Mouse (Mus musculus) lung, adult 2 months (tissue): ENCODE results near the gene Map3k11. TPM values are rescaled to one million over a fixed set of nuclear protein-coding genes. Genes with fewer than 3 reads are reported as not detected.

Experiments
- DNase-seq: peaks from one replicate; pipeline ENCODE4 v3.0.0; 2022
- H3K4me1 ChIP-seq: fragments of 200-500 bp; 2 replicates; pipeline ENCODE4 v1.6.1; 2011; ENCODE audit warnings: low read length; ENCODE audit not compliant: control insufficient read depth, insufficient read depth
- H3K4me3 ChIP-seq: fragments of 200-500 bp; replicated peaks from 2 replicates; pipeline ENCODE3; 2011; ENCODE audit warnings: low read depth, mild to moderate bottlenecking, control low read depth, low read length; ENCODE audit errors: extremely low read depth
- CTCF ChIP-seq: fragments of 200-500 bp; IDR thresholded peaks from 2 replicates; pipeline ENCODE4 v1.5.1; 2011; ENCODE audit warnings: mild to moderate bottlenecking, low read length, control low read depth; ENCODE audit not compliant: insufficient read depth
- POLR2A ChIP-seq: fragments of 200-500 bp; IDR thresholded peaks from 2 replicates; pipeline ENCODE4 v1.6.1; 2011; ENCODE audit warnings: low read depth, mild to moderate bottlenecking, control low read depth, low read length, borderline replicate concordance; ENCODE audit errors: extremely low read depth
- WGBS: fragments of 180-500 bp; shearing (Covaris S2); methylation state at CpG from one replicate; pipeline ENCODE4 v1.1.7; 2018; 5-methylcytosine and 5-hydroxymethylcytosine counted together
- polyA plus RNA-seq: library from polyadenylated mRNA; depleted of rRNA; stranded (reverse); fragments of >200 nt; gene quantifications from 2 replicates; pipeline ENCODE4 v1.2.3, GENCODE M21; 2012

The Map3k11 gene
- polyA plus RNA-seq, 1 experiment: 141 TPM

DNA sequence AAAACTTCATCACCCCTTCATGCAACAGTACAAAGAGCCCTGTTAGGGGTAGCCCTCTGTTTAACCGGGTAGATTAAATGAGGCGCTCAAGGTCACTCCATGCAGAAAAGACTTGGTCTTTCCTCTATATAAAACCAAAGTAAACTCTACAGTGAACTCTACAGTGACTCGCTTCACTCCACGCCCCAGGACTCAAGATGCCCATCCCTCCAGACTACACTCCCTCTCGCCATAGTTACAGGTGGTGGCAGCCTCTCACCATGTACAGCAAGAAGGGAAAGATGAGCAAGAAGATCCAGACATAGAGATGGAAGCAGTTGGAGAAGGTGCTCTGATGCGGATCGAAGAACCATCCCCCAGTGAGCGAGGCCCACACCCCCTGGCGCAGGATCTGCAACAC, 804 bp upstream of the Map3k11 start:
- no peak for DNase-seq
- H3K4me1 ChIP-seq: peaks cover 11% of the 10 kb centered on the region; the same call in 1 of the 2 replicates
- TF ChIP-seq POLR2A: no peak
- TF ChIP-seq CTCF: no peak
- peak overlapping the region; percentile 97 for H3K4me3 ChIP-seq
- 21% methylated on average over 9 of the region's 9 CpGs for WGBS

DNA sequence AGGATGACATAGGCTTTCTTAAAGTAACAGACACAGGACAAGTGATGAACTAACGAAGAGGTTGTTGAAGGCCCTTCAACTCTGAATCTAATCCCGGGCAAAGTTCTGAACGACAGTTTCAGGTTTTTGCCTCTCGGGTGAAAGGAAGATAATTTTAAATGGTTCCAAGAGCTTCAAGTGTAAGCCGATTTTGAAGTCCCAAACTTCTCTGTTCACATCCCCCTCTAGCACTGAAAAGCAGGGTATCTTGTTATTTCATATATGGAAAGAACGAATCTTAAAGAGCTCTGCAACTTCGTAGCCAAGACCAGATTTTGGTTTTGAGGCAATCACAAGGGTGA, 516 bp downstream of the Map3k11 start:
- Histone ChIP-seq H3K4me3 (peak overlapping the region; percentile 97), H3K4me1 (peaks cover 20% of the 10 kb centered on the region)
- WGBS: under 1% methylated on average over 7 of the region's 7 CpGs
- DNase-seq: no peak
- TF ChIP-seq CTCF: no peak
- TF ChIP-seq POLR2A: no peak

DNA sequence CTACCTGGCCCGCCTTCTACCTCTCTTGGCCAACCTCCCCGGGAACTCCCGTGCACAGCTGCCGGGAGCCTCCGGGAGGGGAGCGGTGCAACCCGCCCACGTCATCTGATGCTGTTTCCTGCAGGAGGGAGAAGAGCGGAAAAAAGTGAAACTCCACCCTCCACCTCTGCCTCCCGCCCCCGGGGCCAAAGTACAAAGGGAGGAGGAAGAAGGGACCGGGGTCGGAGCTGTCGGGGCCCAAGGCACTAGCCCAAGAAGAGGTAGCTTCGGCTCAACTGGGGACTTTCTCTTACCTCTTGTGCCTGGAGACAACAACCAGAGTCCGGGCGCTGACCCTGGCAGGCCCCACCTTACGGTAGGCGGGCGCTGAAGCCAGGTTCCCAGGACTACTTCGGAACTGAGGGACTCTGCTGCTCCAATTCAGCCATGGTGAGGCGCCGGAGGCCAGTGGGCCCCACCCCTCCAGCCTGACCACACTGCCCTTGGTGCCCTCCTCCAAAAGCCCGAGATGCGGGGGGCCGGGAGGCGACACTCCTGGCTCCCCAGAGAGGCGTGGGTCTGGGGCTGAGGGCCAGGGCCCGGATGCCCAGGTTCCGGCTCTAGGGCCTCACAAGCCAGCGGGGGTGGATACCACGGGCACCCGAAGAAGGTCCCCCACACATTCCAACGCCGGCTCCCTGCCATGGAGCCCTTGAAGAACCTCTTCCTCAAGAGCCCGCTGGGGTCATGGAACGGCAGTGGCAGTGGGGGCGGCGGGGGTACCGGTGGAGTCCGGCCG, 1.2 kb downstream of the Map3k11 start:
- peak; percentile 90 for DNase-seq
- WGBS: 2% methylated on average over 42 of the region's 42 CpGs
- TF ChIP-seq CTCF (no peak), POLR2A (peak; percentile 83; the same call in 1 of the 2 replicates)
- Histone ChIP-seq H3K4me3 (peak overlapping the region; percentile 97), H3K4me1 (peaks cover 20% of the 10 kb centered on the region)

DNA sequence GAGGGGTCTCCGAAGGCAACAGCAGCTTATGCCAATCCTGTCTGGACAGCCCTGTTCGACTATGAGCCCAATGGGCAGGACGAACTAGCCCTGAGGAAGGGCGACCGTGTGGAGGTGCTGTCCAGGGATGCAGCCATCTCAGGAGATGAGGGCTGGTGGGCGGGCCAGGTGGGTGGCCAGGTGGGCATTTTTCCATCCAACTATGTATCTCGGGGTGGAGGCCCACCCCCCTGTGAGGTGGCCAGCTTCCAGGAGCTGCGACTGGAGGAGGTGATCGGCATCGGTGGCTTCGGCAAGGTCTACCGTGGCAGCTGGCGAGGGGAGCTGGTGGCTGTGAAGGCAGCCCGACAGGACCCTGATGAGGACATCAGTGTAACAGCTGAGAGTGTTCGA, 1.8 kb downstream of the Map3k11 start:
- Histone ChIP-seq H3K4me3 (peak overlapping the region; percentile 97), H3K4me1 (peaks cover 20% of the 10 kb centered on the region)
- 0 out of 2 replicates have a peak, but pooled peaks have one; percentile 6 for TF ChIP-seq POLR2A
- no peak for TF ChIP-seq CTCF
- no peak for DNase-seq
- WGBS: 19% methylated on average over 15 of the region's 15 CpGs

DNA sequence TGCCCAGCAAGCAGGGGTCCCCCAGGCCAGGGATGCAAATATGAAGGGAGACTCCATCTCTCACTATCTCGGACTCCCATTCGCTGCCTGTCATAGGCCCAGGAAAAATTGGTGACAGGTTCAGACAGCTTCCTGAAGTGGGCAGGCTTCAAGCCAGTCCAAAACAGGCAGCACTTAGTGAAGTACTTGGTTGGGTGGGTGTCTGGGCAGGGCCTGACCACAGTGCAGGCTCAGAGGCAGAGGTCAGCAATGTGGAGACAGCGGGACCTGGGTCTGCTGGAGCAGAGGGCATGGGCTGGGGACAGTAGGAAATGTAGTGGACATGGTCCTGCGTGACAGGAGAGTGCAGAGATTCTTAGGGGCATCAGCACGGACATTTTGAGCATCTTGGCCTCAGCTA, 3.1 kb downstream of the Map3k11 start:
- H3K4me1 ChIP-seq: peaks cover 20% of the 10 kb centered on the region
- TF ChIP-seq POLR2A (peak; percentile 55; the same call in 1 of the 2 replicates), CTCF (no peak)
- DNase-seq: peak; percentile 33
- peak overlapping the region; percentile 97 for H3K4me3 ChIP-seq
- 40% methylated on average over 5 of the region's 5 CpGs for WGBS

DNA sequence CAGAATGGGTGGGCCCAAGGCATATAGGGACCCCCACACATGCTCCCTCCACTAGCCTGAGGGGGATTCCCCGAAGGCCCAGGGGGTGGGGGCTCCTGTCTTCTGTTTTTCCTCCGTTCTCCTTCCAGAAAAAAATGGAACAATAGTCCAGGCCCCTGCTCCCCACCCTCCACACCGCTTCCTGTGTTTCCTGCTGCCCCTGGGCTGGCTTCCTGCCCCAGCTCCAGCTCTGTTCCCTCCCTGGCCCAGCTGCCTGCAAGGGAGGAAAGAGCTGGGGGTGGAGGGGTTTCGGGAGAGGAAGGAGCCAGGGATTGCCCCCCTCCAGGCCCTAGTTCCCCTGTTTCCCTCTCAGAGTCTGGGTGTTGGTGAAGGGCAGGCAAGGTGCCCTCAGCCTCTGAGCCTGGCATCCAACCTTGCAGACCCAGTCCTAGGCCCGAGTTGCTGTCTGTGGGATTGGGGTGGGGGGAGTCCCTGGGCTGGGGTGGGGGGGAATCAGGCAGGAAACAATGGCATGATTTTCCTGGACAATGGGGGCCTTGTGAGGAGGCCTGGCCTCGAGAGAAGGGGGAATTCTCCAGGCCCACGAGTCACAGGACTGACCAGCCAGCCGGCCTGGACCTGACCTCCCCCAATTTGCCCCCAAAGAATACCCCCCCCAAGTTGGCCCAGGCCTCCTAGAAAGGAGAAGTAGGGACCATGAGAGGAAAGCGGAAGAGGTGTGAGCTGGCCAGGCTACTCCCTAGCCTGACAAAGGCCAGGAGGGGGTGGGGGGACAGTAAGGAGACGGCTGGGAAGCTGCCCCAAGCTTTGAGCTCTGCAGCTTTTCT, 3.8 kb downstream of the Map3k11 start:
- no peak for TF ChIP-seq POLR2A
- TF ChIP-seq CTCF: no peak
- Histone ChIP-seq H3K4me3 (peak overlapping the region; percentile 97), H3K4me1 (peaks cover 19% of the 10 kb centered on the region)
- 32% methylated on average over 10 of the region's 10 CpGs for WGBS
- DNase-seq: peak; percentile 50

DNA sequence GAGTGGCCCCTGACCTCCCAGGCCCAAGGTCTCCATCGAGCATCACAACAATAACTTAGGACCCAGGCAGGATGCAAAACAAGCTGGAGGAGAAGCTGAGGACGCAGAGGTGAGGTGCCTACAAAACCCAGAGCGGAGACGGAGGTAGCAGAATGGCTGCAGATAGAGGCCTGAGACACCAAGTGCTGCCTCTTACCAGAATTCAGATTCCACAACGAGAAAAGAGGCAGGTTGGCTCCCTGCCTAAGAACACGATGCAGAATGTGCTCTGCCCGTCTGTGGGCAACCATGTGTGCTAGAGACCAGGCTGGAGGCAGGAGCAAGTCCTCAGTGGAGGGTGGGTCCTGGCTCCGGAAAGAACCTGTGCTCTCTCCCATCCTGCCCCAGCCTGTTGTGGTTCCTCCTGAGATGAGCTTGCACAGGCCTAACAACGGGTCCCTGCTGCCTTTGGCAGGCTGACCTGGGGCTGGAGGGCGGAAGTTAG, 4.4 kb downstream of the Map3k11 start:
- DNase-seq: no peak
- Histone ChIP-seq H3K4me3 (peak overlapping the region; percentile 25), H3K4me1 (peaks cover 14% of the 10 kb centered on the region)
- 27% methylated on average over 10 of the region's 10 CpGs for WGBS
- TF ChIP-seq POLR2A (no peak), CTCF (no peak)

DNA sequence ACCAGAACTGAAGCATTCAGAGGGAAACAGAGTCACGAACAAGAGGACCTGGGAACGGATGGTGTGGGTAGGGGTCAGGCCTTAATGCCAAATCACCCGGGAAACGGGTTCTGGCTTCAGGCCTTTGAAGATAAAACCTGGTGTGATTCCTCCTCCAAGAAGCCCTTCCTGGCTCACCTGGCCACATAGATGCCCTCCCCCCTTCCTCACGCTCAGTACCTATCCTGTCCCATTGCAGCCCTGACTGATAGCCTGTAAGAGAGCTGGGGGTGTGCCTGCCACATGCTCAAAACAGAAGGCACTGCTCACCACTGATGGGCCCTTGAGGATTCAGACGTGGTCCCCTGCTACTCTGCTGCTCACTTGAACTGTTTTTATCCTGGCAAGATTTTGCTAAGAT, 5.3 kb downstream of the Map3k11 start:
- Histone ChIP-seq H3K4me1 (peaks cover 14% of the 10 kb centered on the region), H3K4me3 (no peak overlapping the region)
- no peak for DNase-seq
- TF ChIP-seq CTCF (no peak), POLR2A (no peak)
- WGBS: 65% methylated on average over 6 of the region's 6 CpGs

DNA sequence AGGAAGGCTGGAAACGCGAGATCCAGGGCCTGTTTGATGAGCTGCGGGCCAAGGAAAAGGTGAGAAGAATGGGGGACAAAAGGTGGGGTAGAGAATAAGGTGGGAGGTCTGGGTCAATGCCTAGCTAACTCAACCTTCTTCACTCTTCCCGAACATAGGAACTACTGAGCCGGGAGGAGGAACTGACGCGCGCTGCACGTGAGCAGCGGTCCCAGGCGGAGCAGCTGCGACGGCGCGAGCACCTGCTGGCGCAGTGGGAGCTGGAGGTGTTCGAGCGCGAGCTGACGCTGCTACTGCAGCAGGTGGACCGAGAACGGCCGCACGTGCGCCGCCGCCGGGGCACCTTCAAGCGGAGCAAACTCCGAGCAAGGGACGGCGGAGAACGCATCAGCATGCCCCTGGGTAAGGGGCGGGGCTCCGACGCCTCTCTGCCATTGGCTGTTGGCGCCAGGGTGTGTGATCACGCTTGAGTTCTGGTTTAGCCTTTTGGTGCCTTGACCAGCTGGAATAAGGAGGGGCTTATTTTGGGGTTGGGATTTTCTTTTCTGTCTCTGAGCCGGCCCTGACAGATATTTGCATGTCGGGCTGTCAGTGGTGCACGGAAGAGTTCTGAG, 7.4 kb downstream of the Map3k11 start:
- Histone ChIP-seq H3K4me3 (no peak overlapping the region), H3K4me1 (peaks cover 9% of the 10 kb centered on the region)
- no peak for TF ChIP-seq CTCF
- no peak for TF ChIP-seq POLR2A
- WGBS: 68% methylated on average over 41 of the region's 41 CpGs
- no peak for DNase-seq
